Mouse (Mus musculus) midbrain, embryonic 10.5 days (tissue): Measurements from ENCODE around the gene Hprt. TPM values are rescaled to one million over a fixed set of nuclear protein-coding genes. Genes with fewer than 3 reads are reported as not detected.
A peak's percentile ranks its signal among the peaks of the same experiment; 100 is the strongest.

Experiments used
- DNase-seq: peaks from one replicate; pipeline ENCODE4 v3.0.0-alpha.2; 2017; ENCODE audit warnings: low spot score
- H3K27ac ChIP-seq: fragments of 300-500 bp; sonication (generic); replicated peaks from 2 replicates; pipeline ENCODE4 v1.5.1; 2016; ENCODE audit warnings: mild to moderate bottlenecking
- H3K27me3 ChIP-seq: fragments of 300-500 bp; sonication (generic); 2 replicates; pipeline ENCODE4 v1.6.1; 2016; ENCODE audit warnings: low read depth, mild to moderate bottlenecking; ENCODE audit not compliant: poor library complexity, severe bottlenecking
- H3K36me3 ChIP-seq: fragments of 300-500 bp; sonication (generic); 2 replicates; pipeline ENCODE4 v1.6.1; 2016; ENCODE audit warnings: mild to moderate bottlenecking, moderate library complexity
- H3K4me1 ChIP-seq: fragments of 300-500 bp; sonication (generic); 2 replicates; pipeline ENCODE4 v1.6.1; 2016
- H3K4me3 ChIP-seq: fragments of 300-500 bp; sonication (generic); 2 replicates; pipeline ENCODE4 v1.5.1; 2016; ENCODE audit warnings: mild to moderate bottlenecking, moderate library complexity
- H3K9me3 ChIP-seq: fragments of 300-500 bp; sonication (generic); replicated peaks from 2 replicates; pipeline ENCODE4 v1.6.1; 2016; ENCODE audit warnings: mild to moderate bottlenecking
- WGBS: fragments of 180-500 bp; shearing (Covaris S2); methylation state at CpG from one replicate; pipeline ENCODE4 v1.1.7; 2016; 5-methylcytosine and 5-hydroxymethylcytosine counted together
- microRNA counts: library from miRNA; unstranded; fragments of <30 nt; microRNA quantifications from one replicate; lab custom pipeline; 2017
- microRNA-seq: library from miRNA; unstranded; fragments of <30 nt; microRNA quantifications from one replicate; pipeline ENCODE4, GENCODE M21; 2017
- polyA plus RNA-seq: library from polyadenylated mRNA; unstranded; fragments of >200 nt; fragmentation: Nextera tagmentation; extraction: Ambion mirVana; gene quantifications from 2 replicates; pipeline ENCODE4 v1.2.1, GENCODE M21; 2016

Hprt gene
- polyA plus RNA-seq, 1 experiment from 2014 or later: 100 TPM

- no peak for DNase-seq
- Histone ChIP-seq H3K4me3 (no peak overlapping the region), H3K4me1 (0 out of 2 replicates have a peak, but pooled peaks cover under 1% of the 10 kb centered on the region), H3K9me3 (no peaks in the 10 kb centered on the region), H3K36me3 (no peaks in the 10 kb centered on the region), H3K27ac (no peak overlapping the region), H3K27me3 (peaks cover 20% of the 10 kb centered on the region)
- 92% methylated on average over 3 of the region's 3 CpGs for WGBS
Measured at GRCm38 (mm10) chrX:53064406-53064805, 76.5 kb downstream of the Hprt start.

MicroRNA genes within 50 kb of the gene (microRNA counts, 519-probe panel; counts per million panel counts)
- microRNA mmu-miR-322 (lab: Ali Mortazavi, UCI) (8,132 counts per million, percentile 86 among the panel's probes with 10 or more counts), microRNA mmu-miR-351 (lab: Ali Mortazavi, UCI) (not detected), microRNA mmu-miR-450a-3p (lab: Ali Mortazavi, UCI) (not detected), microRNA mmu-miR-450a-5p (lab: Ali Mortazavi, UCI) (4,554 counts per million, percentile 24 among the panel's probes with 10 or more counts), microRNA mmu-miR-450b-3p (lab: Ali Mortazavi, UCI) (not detected), microRNA mmu-miR-450b-5p (lab: Ali Mortazavi, UCI) (not detected), microRNA mmu-miR-503 (lab: Ali Mortazavi, UCI) (not detected), microRNA mmu-miR-542-3p (lab: Ali Mortazavi, UCI) (not detected), microRNA mmu-miR-542-5p (lab: Ali Mortazavi, UCI) (3,098 counts per million, percentile 13 among the panel's probes with 10 or more counts)

Small RNA genes within 50 kb of the gene (microRNA-seq; reads per million reads assigned to microRNA genes)
- gene Mir322 (18,122 reads per million, percentile 98 among the genes with 10 or more reads in this experiment), gene Mir351 (2,328 reads per million, percentile 84 among the genes with 10 or more reads in this experiment), gene Mir450-1 (11.1 reads per million, percentile 22 among the genes with 10 or more reads in this experiment), gene Mir450-2 (5.1 reads per million, percentile 12 among the genes with 10 or more reads in this experiment), gene Mir450b (172 reads per million, percentile 57 among the genes with 10 or more reads in this experiment), gene Mir503 (417 reads per million, percentile 68 among the genes with 10 or more reads in this experiment), gene Mir542 (333 reads per million, percentile 65 among the genes with 10 or more reads in this experiment)

Other genes with a start within 250 kb of the Hprt start
- gene Ccdc160, start 196.9 kb upstream of the Hprt start, polyA plus RNA-seq: 8.5 and 12.4 TPM in 2 replicates
- 94.4 and 100 TPM in 2 replicates for gene Phf6, start 75.9 kb upstream of the Hprt start, polyA plus RNA-seq